Mouse (Mus musculus): Measurements from ENCODE around the gene Nfib. TPM values are rescaled to one million over a fixed set of nuclear protein-coding genes. Genes with fewer than 3 reads are reported as not detected.

Nfib gene
- total and polyA plus RNA-seq, 3 experiments = not detected

DNA sequence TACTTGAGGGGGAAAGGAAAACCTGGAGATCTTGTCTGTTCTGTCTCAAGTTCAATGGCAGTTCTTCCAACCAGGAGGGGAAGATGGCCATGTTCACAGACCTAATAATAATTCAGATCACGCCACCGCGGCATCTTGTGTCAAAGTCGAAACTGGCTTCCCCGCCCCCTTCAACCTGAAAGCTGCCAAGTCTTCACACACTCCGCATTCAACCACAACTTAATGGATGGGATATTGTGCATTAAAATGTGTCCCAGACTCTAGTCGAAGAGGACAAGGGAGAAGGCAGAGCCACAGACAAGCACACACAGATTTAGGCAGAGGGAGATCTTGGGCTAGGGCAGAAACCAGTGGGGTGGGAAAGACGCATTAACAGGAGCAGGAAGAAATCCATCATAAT lies 194.0 kb downstream of the Nfib start:
- Histone ChIP-seq H3K36me3 (ENCODE audit: control insufficient read depth in 1 of 2, insufficient read depth in 2 of 2, low read length in 2 of 2) (no peaks in the 10 kb centered on the region), H3K27me3 (ENCODE audit: control insufficient read depth in 1 of 2, insufficient read depth in 2 of 2, low read length in 2 of 2) (no peaks in the 10 kb centered on the region), H3K9ac (ENCODE audit: control insufficient read depth, low read depth, low read length, poor library complexity, severe bottlenecking) (no peak overlapping the region), H3K4me3 (ENCODE audit: control insufficient read depth in 1 of 2, insufficient read depth in 1 of 2, low read depth in 2 of 2, low read length in 2 of 2) (no peak overlapping the region), H3K27ac (ENCODE audit: control insufficient read depth, low read depth, low read length) (no peak overlapping the region), H3K79me2 (ENCODE audit: control insufficient read depth, insufficient read depth, low read length, poor library complexity) (no peaks in the 10 kb centered on the region), H3K4me1 (ENCODE audit: control insufficient read depth in 1 of 2, insufficient read depth in 2 of 2, low read length in 2 of 2) (no peaks in the 10 kb centered on the region), H3K9me3 (replicated peaks; ENCODE audit: insufficient read depth, low read length) (no peaks in the 10 kb centered on the region)
- DNase-seq (ENCODE audit: low read depth, low spot score) = no peak
- TF ChIP-seq RCOR1 (IDR thresholded peaks at IDR 0.05; ENCODE audit: low read depth, low read length) (no peak), TBP (IDR thresholded peaks at IDR 0.05; ENCODE audit: low read depth, low read length) (no peak), RAD21 (IDR thresholded peaks at IDR 0.05; ENCODE audit: low read depth, low read length) (no peak), ZMIZ1 (IDR thresholded peaks at IDR 0.05; ENCODE audit: low read depth, low read length) (no peak), ZKSCAN1 (IDR thresholded peaks at IDR 0.05; ENCODE audit: low read depth, low read length) (no peak), MAX (IDR thresholded peaks at IDR 0.05; ENCODE audit: low read length) (no peak), ZC3H11A (IDR thresholded peaks at IDR 0.05; ENCODE audit: low read depth, low read length) (no peak), SIN3A (IDR thresholded peaks at IDR 0.05; ENCODE audit: low read length) (no peak), ELF1 (IDR thresholded peaks at IDR 0.05; ENCODE audit: low read depth, low read length) (no peak), BHLHE40 (IDR thresholded peaks at IDR 0.05; ENCODE audit: borderline replicate concordance, low read depth, low read length) (no peak), KAT2A (conservative IDR thresholded peaks at IDR 0.05; ENCODE audit: low read depth, low read length) (no peak), TAL1 (IDR thresholded peaks at IDR 0.05; ENCODE audit: low read length) (no peak), MYC (IDR thresholded peaks at IDR 0.05; ENCODE audit: low read depth, low read length) (no peak), POLR2AphosphoS5 (IDR thresholded peaks at IDR 0.05; ENCODE audit: borderline replicate concordance, low read depth, low read length) (no peak), ZNF384 (IDR thresholded peaks at IDR 0.05; ENCODE audit: low read depth, low read length) (no peak), MXI1 (IDR thresholded peaks at IDR 0.05; ENCODE audit: low read depth, low read length) (no peak)

- H3K36me3 ChIP-seq (ENCODE audit: control insufficient read depth in 1 of 2, insufficient read depth in 2 of 2, low read length in 2 of 2) = no peaks in the 10 kb centered on the region
- H3K9ac ChIP-seq (ENCODE audit: control insufficient read depth, low read depth, low read length, poor library complexity, severe bottlenecking) = no peak overlapping the region
- H3K27ac ChIP-seq (ENCODE audit: control insufficient read depth, low read depth, low read length) = no peak overlapping the region
- DNase-seq (ENCODE audit: low read depth, low spot score) = no peak
- H3K9me3 ChIP-seq (replicated peaks; ENCODE audit: insufficient read depth, low read length) = no peaks in the 10 kb centered on the region
- no peaks in the 10 kb centered on the region for H3K4me1 ChIP-seq (ENCODE audit: control insufficient read depth in 1 of 2, insufficient read depth in 2 of 2, low read length in 2 of 2)
- no peak overlapping the region for H3K4me3 ChIP-seq (ENCODE audit: control insufficient read depth in 1 of 2, insufficient read depth in 1 of 2, low read depth in 2 of 2, low read length in 2 of 2)
- no peaks in the 10 kb centered on the region for H3K79me2 ChIP-seq (ENCODE audit: control insufficient read depth, insufficient read depth, low read length, poor library complexity)
- TF ChIP-seq POLR2AphosphoS2 (IDR thresholded peaks at IDR 0.05; ENCODE audit: low read length) (no peak), MXI1 (IDR thresholded peaks at IDR 0.05; ENCODE audit: low read depth, low read length) (no peak), ETS1 (IDR thresholded peaks at IDR 0.05; ENCODE audit: low read depth, low read length) (no peak), ZC3H11A (IDR thresholded peaks at IDR 0.05; ENCODE audit: low read depth, low read length) (no peak), ZKSCAN1 (IDR thresholded peaks at IDR 0.05; ENCODE audit: low read depth, low read length) (no peak), ZNF384 (IDR thresholded peaks at IDR 0.05; ENCODE audit: low read depth, low read length) (no peak), JUND (IDR thresholded peaks at IDR 0.05; ENCODE audit: low read depth, low read length) (no peak), MAZ (IDR thresholded peaks at IDR 0.05; ENCODE audit: low read depth, low read length) (no peak), RAD21 (IDR thresholded peaks at IDR 0.05; ENCODE audit: low read depth, low read length) (no peak), EP300 (IDR thresholded peaks at IDR 0.05; ENCODE audit: low read depth in 1 of 2, low read length in 2 of 2) (no peak), TAL1 (IDR thresholded peaks at IDR 0.05; ENCODE audit: low read length) (no peak), CHD1 (IDR thresholded peaks at IDR 0.05; ENCODE audit: low read depth, low read length) (no peak), RCOR1 (IDR thresholded peaks at IDR 0.05; ENCODE audit: low read depth, low read length) (no peak), NRF1 (IDR thresholded peaks at IDR 0.05; ENCODE audit: insufficient read depth, low read depth, low read length, poor library complexity, severe bottlenecking) (no peak), POLR2A (IDR thresholded peaks at IDR 0.05; ENCODE audit: control insufficient read depth in 1 of 2, insufficient read depth in 1 of 2, low read depth in 1 of 2, low read length in 2 of 2, poor library complexity in 1 of 2) (no peak), USF2 (IDR thresholded peaks at IDR 0.05; ENCODE audit: borderline replicate concordance in 1 of 2, insufficient read depth in 1 of 2, low read depth in 1 of 2, low read length in 2 of 2) (no peak), MAX (IDR thresholded peaks at IDR 0.05; ENCODE audit: low read length) (no peak), SMC3 (IDR thresholded peaks at IDR 0.05; ENCODE audit: low read depth, low read length) (no peak), MEF2A (IDR thresholded peaks at IDR 0.05; ENCODE audit: extremely low read depth, insufficient replicate concordance, low read depth, low read length, poor library complexity, severe bottlenecking) (no peak), MYB (IDR thresholded peaks at IDR 0.05; ENCODE audit: low read depth, low read length) (no peak)
- no peaks in the 10 kb centered on the region for H3K27me3 ChIP-seq (ENCODE audit: control insufficient read depth in 1 of 2, insufficient read depth in 2 of 2, low read length in 2 of 2)
Observed at GRCm38 (mm10) chr4:82511001-82511513, 194.5 kb downstream of the Nfib start.
